Mouse (Mus musculus): ENCODE data around the gene Stk39. TPM values are rescaled to one million over a fixed set of nuclear protein-coding genes. Genes with fewer than 3 reads are reported as not detected.

The Stk39 gene
- 1.3 TPM in 2 replicates for polyA plus RNA-seq (2015; fragmentation: Nextera tagmentation; extraction: Ambion mirVana)

DNA sequence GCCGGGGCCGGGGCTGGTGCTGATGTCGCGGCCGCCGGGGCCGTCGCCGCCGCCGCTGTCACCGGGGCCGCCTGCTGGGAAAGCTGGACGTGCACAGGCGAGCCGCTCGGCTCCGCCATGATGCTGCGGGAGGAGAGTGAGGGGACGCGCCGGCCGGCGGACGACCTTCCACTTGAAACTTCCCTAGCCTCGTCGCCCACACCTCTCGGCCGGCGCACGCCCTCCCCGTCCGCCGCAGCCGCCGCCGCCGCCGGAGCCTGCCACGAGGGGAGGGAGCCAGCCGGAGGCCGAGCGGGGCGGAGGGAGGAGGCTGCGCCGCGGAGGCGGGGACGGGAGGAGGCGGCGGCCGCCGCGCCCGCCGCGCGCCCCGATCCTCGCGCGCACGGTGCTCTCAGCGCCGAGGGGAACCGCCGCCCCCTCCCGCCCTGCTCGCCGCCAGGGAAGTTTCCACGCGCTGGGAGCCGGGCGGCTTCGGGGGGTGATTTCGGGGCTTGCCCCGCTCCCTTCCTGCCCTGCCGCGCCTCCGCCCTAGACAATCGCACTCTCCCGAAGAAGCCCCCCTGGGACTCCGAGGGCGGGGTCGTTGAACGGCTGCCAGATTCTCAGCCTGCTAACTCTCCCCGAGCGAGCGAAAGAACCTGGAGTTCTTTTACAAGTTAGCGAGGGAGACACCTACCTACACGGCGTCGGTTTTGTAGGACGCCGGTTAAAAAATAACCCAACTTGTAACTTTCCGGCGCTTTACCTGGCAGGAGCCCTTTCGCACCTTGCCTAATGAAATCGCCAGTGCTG, at the start of gene Stk39:
Gene Stk39 (minus strand): TSS at position 510 of the 792 bp plus-strand sequence.
- WGBS (ENCODE audit: insufficient replicate concordance): under 1% methylated on average over 78 of the region's 99 CpGs
- Histone ChIP-seq H3K36me3 (ENCODE audit: control insufficient read depth, insufficient read depth) (no peaks in the 10 kb centered on the region), H3K4me2 (ENCODE audit: low read depth, low read length) (peak within 1 kb of the TSS; percentile 75), H3K27ac (ENCODE audit: low read length) (peak within 1 kb of the TSS; percentile 10; the same call in 1 of the 2 replicates), H3K4me1 (ENCODE audit: control insufficient read depth, low read depth, low read length) (no peaks in the 10 kb centered on the region), H3K9me3 (replicated peaks; ENCODE audit: control insufficient read depth, low read length) (no peaks in the 10 kb centered on the region), H3K27me3 (ENCODE audit: control insufficient read depth, insufficient read depth, low read depth, low read length) (peaks cover 42% of the 10 kb centered on the region), H3K4me3 (ENCODE audit: low read depth, low read length) (peak within 1 kb of the TSS; percentile 61), H3K9ac (ENCODE audit: low read depth, low read length) (peak within 1 kb of the TSS; percentile 43; the same call in 1 of the 2 replicates)
- ATAC-seq (ENCODE audit: low read depth): peak; percentile 72

DNA sequence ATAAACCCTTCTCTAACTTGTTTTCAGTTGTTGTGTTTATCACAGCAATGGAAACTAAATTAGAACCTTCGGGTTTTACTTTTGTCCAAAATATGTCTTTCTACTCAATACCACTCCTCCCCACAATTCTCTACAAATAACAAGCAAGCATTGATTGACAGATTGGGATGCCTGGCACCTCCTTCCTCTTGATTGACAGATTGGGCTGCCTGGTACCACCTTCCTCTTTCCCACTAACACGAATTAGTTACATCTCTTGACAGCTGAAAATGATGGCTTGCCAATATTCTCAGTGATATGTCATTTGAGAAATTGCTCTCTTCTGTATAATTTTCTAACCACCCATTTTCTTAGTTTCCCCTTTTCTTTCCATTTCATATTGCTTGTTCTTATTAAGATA, 43.3 kb upstream of the Stk39 start:
- Histone ChIP-seq H3K4me1 (ENCODE audit: control insufficient read depth, low read depth, low read length) (no peaks in the 10 kb centered on the region), H3K36me3 (ENCODE audit: control insufficient read depth, insufficient read depth) (no peaks in the 10 kb centered on the region), H3K27me3 (ENCODE audit: control insufficient read depth, insufficient read depth, low read depth, low read length) (no peaks in the 10 kb centered on the region), H3K9me3 (replicated peaks; ENCODE audit: control insufficient read depth, low read length) (no peaks in the 10 kb centered on the region), H3K9ac (ENCODE audit: low read depth, low read length) (no peak overlapping the region), H3K27ac (ENCODE audit: low read length) (no peak overlapping the region), H3K4me2 (ENCODE audit: low read depth, low read length) (no peak overlapping the region), H3K4me3 (ENCODE audit: low read depth, low read length) (no peak overlapping the region)
- 35% methylated on average over 2 of the region's 2 CpGs for WGBS (ENCODE audit: insufficient replicate concordance)
- no peak for ATAC-seq (ENCODE audit: low read depth)

DNA sequence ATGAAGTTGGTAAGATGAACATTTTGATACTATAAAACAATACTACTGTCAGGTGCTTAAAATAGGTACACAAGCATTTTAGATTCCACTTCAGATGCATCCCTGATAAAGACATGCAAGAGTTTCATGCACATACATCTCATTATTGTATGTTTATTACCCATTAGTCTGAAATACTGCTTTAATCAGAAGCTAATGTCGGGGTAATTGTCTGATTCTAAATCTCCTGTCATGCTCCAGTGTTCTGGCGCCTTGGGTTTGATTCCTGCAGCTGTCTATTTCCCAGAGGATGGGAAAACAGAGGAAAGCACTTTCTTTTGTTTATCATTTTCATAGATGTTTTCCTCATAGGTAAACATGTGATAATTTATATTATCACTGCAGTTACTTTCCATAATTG, 31.1 kb upstream of the Stk39 start:
- H3K9ac ChIP-seq (ENCODE audit: low read depth, low read length): no peak overlapping the region
- no peak overlapping the region for H3K4me3 ChIP-seq (ENCODE audit: low read depth, low read length)
- no peak overlapping the region for H3K27ac ChIP-seq (ENCODE audit: low read length)
- 57% methylated on average over 2 of the region's 2 CpGs for WGBS (ENCODE audit: insufficient replicate concordance)
- no peak for ATAC-seq (ENCODE audit: low read depth)
- H3K4me1 ChIP-seq (ENCODE audit: control insufficient read depth, low read depth, low read length): no peaks in the 10 kb centered on the region
- no peaks in the 10 kb centered on the region for H3K9me3 ChIP-seq (replicated peaks; ENCODE audit: control insufficient read depth, low read length)
- no peaks in the 10 kb centered on the region for H3K36me3 ChIP-seq (ENCODE audit: control insufficient read depth, insufficient read depth)
- H3K4me2 ChIP-seq (ENCODE audit: low read depth, low read length): no peak overlapping the region
- H3K27me3 ChIP-seq (ENCODE audit: control insufficient read depth, insufficient read depth, low read depth, low read length): no peaks in the 10 kb centered on the region

DNA sequence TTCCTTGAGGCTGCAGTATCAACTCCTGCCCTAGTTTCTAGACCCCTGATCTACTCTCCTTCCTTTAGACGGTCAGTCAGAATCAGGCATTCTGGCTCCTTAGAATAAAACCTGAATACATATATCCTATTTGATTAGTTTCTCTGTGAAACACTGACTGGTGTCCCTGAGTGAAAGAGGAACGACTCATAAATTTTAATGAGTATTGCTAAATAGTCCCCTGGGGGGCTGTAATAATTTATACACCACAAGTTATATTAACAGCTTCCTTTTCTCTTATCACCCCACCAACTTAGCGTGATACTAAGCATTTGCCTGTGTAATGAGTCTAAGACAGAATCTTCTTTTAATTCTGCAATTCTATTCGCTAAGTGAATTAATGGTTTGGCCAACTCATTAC, 30.7 kb upstream of the Stk39 start:
- Histone ChIP-seq H3K4me2 (ENCODE audit: low read depth, low read length) (no peak overlapping the region), H3K27me3 (ENCODE audit: control insufficient read depth, insufficient read depth, low read depth, low read length) (no peaks in the 10 kb centered on the region), H3K9me3 (replicated peaks; ENCODE audit: control insufficient read depth, low read length) (no peaks in the 10 kb centered on the region), H3K4me1 (ENCODE audit: control insufficient read depth, low read depth, low read length) (no peaks in the 10 kb centered on the region), H3K9ac (ENCODE audit: low read depth, low read length) (no peak overlapping the region), H3K4me3 (ENCODE audit: low read depth, low read length) (no peak overlapping the region), H3K27ac (ENCODE audit: low read length) (no peak overlapping the region), H3K36me3 (ENCODE audit: control insufficient read depth, insufficient read depth) (no peaks in the 10 kb centered on the region)
- no peak for ATAC-seq (ENCODE audit: low read depth)
- 62% methylated on average over 4 of the region's 4 CpGs for WGBS (ENCODE audit: insufficient replicate concordance)

DNA sequence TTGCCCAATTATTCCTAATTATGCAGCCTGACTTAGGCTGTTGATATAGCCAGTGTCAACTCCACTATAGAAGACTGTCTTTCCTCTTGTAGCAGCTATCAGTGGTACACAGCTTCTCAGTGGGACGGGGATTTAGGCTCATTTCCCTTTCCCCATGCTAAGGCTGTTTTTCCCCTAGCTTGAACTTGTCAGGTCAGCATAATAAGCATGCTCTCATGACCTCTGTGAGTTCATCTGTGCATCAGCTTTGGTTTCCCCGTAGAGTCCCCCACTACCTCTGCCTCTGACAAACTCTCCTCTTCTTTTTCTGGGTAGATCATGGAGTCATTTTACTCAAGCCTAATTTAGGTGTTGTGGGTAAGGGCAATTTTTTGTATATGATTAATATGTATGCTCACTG, 30.2 kb upstream of the Stk39 start:
- no peaks in the 10 kb centered on the region for H3K9me3 ChIP-seq (replicated peaks; ENCODE audit: control insufficient read depth, low read length)
- no peak overlapping the region for H3K4me2 ChIP-seq (ENCODE audit: low read depth, low read length)
- H3K4me3 ChIP-seq (ENCODE audit: low read depth, low read length): no peak overlapping the region
- ATAC-seq (ENCODE audit: low read depth): no peak
- no peaks in the 10 kb centered on the region for H3K4me1 ChIP-seq (ENCODE audit: control insufficient read depth, low read depth, low read length)
- H3K27ac ChIP-seq (ENCODE audit: low read length): no peak overlapping the region
- H3K9ac ChIP-seq (ENCODE audit: low read depth, low read length): no peak overlapping the region
- H3K36me3 ChIP-seq (ENCODE audit: control insufficient read depth, insufficient read depth): no peaks in the 10 kb centered on the region
- no peaks in the 10 kb centered on the region for H3K27me3 ChIP-seq (ENCODE audit: control insufficient read depth, insufficient read depth, low read depth, low read length)
- 48% methylated on average over 2 of the region's 2 CpGs for WGBS (ENCODE audit: insufficient replicate concordance)

DNA sequence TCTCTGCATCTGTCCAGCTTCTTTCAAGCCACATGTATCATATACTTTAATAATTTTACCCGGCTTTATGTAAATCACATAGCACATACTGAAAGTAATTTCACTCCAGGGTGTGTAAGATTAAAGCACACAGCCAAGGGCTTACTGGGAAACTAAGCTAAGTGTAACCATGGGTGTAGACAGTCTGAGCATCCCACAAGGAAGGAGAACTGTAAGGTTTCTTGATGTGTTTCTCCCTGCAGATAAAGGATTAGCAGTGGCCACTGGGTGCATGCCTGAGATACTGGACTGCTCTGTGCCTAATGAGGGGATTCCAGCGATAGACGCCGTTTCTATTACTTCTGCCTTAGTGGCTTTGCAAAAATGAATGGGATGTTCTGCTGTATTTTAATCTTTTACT, 14.2 kb upstream of the Stk39 start:
- Histone ChIP-seq H3K4me2 (ENCODE audit: low read depth, low read length) (no peak overlapping the region), H3K36me3 (ENCODE audit: control insufficient read depth, insufficient read depth) (no peaks in the 10 kb centered on the region), H3K9ac (ENCODE audit: low read depth, low read length) (no peak overlapping the region), H3K27ac (ENCODE audit: low read length) (no peak overlapping the region), H3K4me3 (ENCODE audit: low read depth, low read length) (no peak overlapping the region), H3K27me3 (ENCODE audit: control insufficient read depth, insufficient read depth, low read depth, low read length) (no peaks in the 10 kb centered on the region), H3K4me1 (ENCODE audit: control insufficient read depth, low read depth, low read length) (no peaks in the 10 kb centered on the region), H3K9me3 (replicated peaks; ENCODE audit: control insufficient read depth, low read length) (no peaks in the 10 kb centered on the region)
- ATAC-seq (ENCODE audit: low read depth): no peak
- WGBS (ENCODE audit: insufficient replicate concordance): 76% methylated on average over 4 of the region's 4 CpGs

DNA sequence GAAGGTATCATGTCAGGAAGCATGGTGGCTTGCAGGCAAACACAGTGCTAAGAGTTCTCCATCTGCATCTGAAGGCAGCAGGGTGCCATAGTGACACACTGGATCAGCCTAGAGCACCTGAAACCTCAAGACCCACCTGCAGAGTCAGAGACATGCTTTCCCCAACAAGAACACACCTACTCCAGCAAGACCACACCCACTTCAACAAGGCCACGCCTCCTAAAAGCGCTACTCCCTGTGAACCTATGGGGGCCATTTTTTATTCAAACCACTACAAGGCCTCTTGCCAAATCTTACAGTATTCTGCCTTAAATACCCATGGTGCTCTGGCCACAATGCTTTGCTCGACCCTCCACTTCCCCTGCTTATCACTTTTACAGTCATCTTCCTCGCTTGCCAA, 13.1 kb upstream of the Stk39 start:
- Histone ChIP-seq H3K36me3 (ENCODE audit: control insufficient read depth, insufficient read depth) (no peaks in the 10 kb centered on the region), H3K27me3 (ENCODE audit: control insufficient read depth, insufficient read depth, low read depth, low read length) (no peaks in the 10 kb centered on the region), H3K27ac (ENCODE audit: low read length) (no peak overlapping the region), H3K9me3 (replicated peaks; ENCODE audit: control insufficient read depth, low read length) (no peaks in the 10 kb centered on the region), H3K4me2 (ENCODE audit: low read depth, low read length) (no peak overlapping the region), H3K4me1 (ENCODE audit: control insufficient read depth, low read depth, low read length) (no peaks in the 10 kb centered on the region), H3K9ac (ENCODE audit: low read depth, low read length) (no peak overlapping the region), H3K4me3 (ENCODE audit: low read depth, low read length) (no peak overlapping the region)
- WGBS (ENCODE audit: insufficient replicate concordance): 18% methylated on average over 4 of the region's 4 CpGs
- no peak for ATAC-seq (ENCODE audit: low read depth)

DNA sequence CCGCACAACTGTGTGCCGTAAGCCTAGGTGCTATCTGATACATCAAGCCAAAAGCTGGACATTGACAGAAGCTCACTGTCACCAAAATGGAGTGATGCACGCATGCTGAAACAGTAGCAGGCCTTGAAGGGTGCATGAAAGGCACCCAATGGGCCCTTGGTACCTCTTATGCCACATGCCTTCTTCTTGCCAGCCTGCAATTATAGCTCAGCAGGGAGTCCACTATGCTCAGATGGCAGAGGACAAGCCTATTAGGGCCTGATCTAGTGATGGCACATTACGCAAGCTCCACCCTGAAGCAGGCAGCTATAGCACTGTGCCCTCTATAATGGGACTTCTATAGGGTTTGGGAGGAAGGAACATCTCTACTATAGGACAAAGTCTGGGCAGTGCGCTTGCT, 10.8 kb upstream of the Stk39 start:
- no peaks in the 10 kb centered on the region for H3K36me3 ChIP-seq (ENCODE audit: control insufficient read depth, insufficient read depth)
- H3K4me1 ChIP-seq (ENCODE audit: control insufficient read depth, low read depth, low read length): no peaks in the 10 kb centered on the region
- no peak for ATAC-seq (ENCODE audit: low read depth)
- H3K27ac ChIP-seq (ENCODE audit: low read length): no peak overlapping the region
- H3K4me3 ChIP-seq (ENCODE audit: low read depth, low read length): no peak overlapping the region
- WGBS (ENCODE audit: insufficient replicate concordance): 74% methylated on average over 5 of the region's 5 CpGs
- H3K27me3 ChIP-seq (ENCODE audit: control insufficient read depth, insufficient read depth, low read depth, low read length): no peaks in the 10 kb centered on the region
- no peaks in the 10 kb centered on the region for H3K9me3 ChIP-seq (replicated peaks; ENCODE audit: control insufficient read depth, low read length)
- H3K9ac ChIP-seq (ENCODE audit: low read depth, low read length): no peak overlapping the region
- no peak overlapping the region for H3K4me2 ChIP-seq (ENCODE audit: low read depth, low read length)

DNA sequence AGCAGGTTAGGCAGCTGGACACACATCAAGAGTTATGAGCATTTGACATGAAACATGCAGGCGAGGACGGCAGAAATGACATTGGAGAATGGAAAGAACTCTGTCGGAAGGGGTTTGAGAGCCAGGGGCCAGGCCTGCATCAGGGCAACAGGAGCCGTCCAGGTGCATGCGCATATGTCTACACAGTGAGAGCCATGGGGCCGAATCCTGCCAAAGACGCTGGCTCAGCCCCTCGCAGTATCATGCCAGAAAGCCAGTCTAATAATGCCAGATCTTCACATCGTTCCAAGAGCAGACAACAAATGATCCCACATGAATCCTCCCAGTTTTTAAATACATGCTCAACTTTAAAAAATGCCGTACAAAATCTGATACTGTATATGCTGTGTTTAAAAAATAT, 7.8 kb upstream of the Stk39 start:
- no peaks in the 10 kb centered on the region for H3K9me3 ChIP-seq (replicated peaks; ENCODE audit: control insufficient read depth, low read length)
- no peak overlapping the region for H3K27ac ChIP-seq (ENCODE audit: low read length)
- no peak overlapping the region for H3K4me3 ChIP-seq (ENCODE audit: low read depth, low read length)
- WGBS (ENCODE audit: insufficient replicate concordance): 71% methylated on average over 10 of the region's 10 CpGs
- no peaks in the 10 kb centered on the region for H3K4me1 ChIP-seq (ENCODE audit: control insufficient read depth, low read depth, low read length)
- H3K9ac ChIP-seq (ENCODE audit: low read depth, low read length): no peak overlapping the region
- no peak for ATAC-seq (ENCODE audit: low read depth)
- H3K4me2 ChIP-seq (ENCODE audit: low read depth, low read length): no peak overlapping the region
- H3K27me3 ChIP-seq (ENCODE audit: control insufficient read depth, insufficient read depth, low read depth, low read length): peaks cover under 1% of the 10 kb centered on the region; the same call in 1 of the 2 replicates
- H3K36me3 ChIP-seq (ENCODE audit: control insufficient read depth, insufficient read depth): no peaks in the 10 kb centered on the region
